Mouse (Mus musculus): ENCODE results near the gene Nat8.
"Not testable (repeated sequence)": the region's sequence is repeated elsewhere in the genome, so short reads cannot be mapped to it uniquely, and the experiment has no call there.

The Nat8 gene

DNA sequence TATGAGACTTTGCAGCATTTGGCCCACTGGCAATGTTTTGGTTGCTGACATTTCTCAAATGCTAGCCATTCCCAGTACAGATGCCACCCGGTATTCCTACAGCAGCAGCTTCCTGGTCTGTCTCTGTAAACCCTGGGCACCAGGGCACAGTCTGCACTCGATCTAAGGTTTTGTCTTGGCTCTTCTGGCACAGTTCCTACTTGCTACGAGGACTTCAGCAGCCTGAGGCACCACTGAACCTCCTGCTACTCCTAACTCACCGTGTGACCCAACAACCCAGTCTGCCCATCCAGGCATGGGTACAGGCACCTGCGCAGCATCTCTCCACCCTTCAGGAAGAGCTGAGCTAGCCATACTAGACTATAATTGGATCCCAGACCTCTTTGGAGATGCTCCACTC, 4.2 kb upstream of the Nat8 start:
- DNase-seq (ENCODE audit: low read depth) = not testable (repeated sequence)

DNA sequence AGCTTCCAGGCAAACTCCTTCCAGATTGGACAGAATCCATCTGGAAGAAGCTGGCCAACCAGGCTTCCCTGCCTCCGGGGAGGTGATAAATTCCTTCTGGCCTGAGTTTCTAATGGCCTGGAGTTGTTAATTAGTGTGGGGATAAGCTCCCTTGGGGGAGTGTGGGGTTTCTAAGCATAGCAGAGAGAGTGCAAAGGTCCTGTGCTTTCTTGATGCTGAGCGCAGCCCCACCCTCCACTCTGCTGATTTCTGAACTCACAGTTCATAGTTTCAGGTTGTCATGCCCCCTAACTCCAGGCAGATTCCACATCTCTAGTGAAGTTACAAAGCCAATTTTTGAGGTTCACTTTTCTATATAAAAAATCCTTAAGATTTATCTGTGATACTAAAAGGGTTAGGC, 3.2 kb upstream of the Nat8 start:
- not testable (repeated sequence) for DNase-seq (ENCODE audit: low read depth)

DNA sequence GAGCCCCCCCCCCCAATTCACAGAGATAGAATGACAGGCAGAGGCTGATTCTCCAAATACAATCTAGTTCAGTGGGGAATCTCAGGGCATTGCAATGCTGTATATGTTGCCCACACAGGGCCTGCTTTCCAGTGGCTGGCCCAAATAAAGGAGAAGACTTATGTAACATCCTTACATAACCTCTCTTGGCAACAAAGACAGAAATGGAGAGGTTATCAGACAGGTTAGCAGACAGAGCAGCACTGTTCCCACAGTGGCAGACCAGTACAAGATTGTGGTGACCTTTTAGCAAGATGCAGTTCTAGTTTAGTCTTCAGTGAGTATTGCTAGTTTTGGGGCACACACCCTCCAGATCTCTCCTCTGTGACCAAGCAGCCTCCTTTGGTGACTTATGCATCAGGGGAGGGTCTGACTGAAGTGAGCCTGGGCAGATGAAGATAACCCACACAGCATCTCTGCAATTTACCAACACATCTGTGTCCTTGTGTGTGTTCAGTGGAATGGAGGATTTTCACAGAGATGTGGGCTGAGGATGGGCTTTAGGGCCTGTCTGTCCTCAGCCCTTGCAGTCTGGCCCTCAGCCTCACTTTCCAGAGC, 2.7 kb upstream of the Nat8 start:
- not testable (repeated sequence) for DNase-seq (ENCODE audit: low read depth)

DNA sequence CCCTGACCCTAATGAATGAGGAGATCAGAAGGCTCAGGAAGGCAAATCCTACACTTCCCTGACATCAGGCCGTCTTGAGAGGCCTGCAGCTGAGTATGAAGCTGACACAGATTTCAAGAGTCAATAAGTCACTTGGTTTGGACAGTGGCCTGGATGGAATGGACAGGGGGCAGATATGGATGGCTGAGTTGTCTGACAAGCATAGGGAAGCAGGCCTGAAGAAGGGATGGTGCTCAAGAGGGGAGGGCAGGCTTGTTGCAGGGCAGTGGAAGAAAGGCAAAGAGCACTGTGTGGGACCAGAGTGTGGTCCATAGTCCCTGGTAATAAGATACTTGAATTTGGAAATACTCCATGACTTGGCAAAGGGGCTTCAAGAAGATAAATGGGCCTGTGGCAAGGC, 2.4 kb downstream of the Nat8 start:
- DNase-seq (ENCODE audit: low read depth) = no peak

DNA sequence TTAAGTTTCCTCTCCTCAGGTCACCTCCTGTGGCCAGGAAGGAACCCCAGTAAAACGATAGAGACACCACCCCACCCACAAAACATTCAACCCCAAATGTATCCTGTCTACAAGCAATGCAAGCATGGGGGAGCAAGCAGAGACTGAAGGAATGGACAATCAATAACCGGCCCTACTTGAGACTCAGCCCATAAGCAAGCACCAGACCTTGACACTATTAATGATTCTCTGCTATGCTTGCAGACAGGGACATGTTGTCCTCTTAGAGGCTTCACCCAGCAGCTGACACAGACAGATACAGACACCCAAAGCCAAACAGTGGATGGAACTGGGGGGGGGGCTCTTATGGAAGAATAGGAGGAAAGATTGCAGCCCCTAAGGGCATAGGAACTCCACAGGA, 6.0 kb downstream of the Nat8 start:
- no peak for DNase-seq (ENCODE audit: low read depth)

DNA sequence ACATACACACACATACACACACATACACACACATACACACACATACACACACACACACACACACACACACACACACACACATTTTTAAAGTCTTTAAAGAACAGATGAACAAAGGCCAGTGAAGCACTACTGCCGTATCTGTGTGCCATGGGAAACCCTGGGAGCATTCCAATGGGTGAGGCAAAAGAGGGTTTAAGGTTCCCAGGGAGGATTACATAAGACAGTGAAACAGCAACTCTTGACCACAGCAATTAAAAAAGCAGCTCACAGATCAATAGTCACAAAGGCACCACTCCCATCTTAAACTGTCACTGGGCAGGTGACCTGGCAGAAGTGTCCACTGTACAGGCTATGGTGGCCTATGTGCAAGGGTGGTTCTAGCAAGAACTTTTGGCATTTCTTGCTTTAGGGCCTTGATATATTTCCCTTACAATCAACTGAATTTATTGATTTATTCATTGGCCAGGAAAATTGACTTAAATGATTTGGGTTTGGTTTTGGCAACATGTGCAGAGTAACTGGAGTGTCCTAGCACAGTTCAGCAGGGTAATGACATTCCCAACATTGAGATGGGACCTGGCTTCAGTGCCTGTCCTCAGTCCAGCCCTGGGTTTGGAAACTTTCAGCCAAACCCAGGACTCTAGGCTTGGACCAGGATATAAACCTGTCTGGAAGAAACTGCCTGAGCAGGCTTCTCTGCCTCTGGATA, 8.3 kb downstream of the Nat8 start:
- DNase-seq (ENCODE audit: low read depth) = no peak

DNA sequence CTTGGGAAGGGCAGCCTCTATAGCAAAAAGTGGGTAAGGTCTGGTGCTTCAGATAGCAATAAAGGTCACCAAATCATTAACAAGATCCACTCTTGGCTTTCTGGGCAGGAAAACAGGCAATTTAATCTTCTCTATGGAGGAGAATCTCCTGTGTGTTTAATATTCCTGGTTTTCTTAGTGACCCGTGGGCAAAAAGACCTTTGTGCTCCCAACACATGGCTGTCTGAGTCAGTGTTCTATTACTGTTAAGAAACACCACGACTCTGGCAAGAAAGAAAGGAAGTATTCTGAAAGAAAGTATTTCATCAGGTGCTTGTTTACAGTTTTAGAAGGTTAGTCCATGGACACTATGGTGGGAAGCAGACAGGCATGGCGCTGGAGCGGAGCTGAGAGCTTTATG, 9.6 kb downstream of the Nat8 start:
- DNase-seq (ENCODE audit: low read depth) = no peak

DNA sequence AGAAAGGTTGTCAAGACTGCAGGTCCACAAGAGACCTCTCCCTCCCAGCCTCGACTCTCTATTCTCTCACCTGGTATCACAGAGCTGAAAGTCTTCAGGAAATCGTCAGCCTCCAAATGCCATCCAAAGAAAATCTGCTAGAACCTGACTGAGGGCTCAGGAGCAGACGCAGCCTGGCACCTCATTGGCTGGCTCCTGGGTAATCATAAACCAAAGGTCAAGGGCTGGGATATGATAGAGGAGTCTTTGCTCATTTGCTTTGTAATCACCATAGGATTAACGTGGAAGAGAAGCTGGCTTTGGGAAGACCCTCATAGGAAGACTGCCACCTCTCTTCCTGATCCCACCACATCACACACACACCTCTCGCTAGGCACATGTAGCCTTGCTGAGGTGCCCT, 11.0 kb downstream of the Nat8 start, which contains the start of the genes Nat8f6 and Nat8f5:
Gene Nat8f6 (minus strand): TSS at position 118 of the 400 bp plus-strand sequence.
Gene Nat8f5 (minus strand): TSS at position 136 of the 400 bp plus-strand sequence.
- no peak for DNase-seq (ENCODE audit: low read depth)

DNA sequence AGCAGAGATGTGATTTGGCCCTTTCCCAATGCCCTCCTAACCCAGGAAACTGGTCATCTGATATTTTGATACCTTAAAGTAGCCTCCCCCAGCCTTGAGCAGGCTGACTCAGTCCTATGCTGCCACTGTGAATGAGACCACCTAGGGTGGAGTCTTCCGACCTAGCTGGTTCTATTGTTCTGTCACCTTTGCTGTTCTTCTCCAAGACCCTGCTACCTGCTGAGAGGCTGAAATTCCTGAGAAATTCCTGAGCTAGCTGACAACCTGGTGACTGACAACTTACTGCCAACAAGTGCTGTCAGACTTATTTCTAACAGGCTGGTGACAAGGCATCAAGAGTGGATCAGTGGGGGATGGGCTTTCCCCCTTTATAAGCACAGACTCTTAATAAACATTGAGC, 13.5 kb downstream of the Nat8 start:
- DNase-seq (ENCODE audit: low read depth) = no peak

DNA sequence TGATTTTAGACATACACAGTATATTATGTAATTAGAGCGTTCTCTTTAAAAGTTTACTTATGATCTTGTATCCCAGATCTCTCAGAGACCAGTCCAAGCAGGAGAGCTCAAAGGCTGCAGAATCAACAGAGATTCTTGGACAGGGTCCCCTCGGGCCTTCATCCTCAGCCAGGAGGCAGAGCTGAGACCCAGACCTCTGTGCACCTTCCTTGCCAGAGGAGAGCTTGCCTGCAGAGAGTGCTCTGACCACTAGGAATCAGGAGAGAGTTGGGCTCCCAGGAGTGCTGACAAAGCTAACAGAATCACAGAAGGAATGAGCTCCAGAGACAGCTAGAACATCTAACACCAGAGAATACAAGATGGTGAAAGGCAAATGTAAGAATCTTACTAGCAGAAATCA, 18.5 kb downstream of the Nat8 start:
- DNase-seq (ENCODE audit: low read depth) = no peak

DNA sequence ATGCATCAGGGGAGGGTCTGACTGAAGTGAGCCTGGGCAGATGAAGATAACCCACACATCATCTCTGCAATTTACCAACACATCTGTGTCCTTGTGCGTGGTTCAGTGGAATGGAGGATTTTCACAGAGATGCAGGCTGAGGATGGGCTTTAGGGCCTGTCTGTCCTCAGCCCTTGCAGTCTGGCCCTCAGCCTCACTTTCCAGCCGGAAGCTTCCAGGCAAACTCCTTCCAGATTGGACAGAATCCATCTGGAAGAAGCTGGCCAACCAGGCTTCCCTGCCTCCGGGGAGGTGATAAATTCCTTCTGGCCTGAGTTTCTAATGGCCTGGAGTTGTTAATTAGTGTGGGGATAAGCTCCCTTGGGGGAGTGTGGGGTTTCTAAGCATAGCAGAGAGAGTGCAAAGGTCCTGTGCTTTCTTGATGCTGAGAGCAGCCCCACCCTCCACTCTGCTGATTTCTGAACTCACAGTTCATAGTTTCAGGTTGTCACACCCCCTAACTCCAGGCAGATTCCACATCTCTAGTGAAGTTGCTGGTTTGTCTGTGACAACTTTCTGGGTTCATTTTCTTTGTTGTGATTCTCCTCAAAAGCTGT, 20.8 kb downstream of the Nat8 start:
- not testable (repeated sequence) for DNase-seq (ENCODE audit: low read depth)

DNA sequence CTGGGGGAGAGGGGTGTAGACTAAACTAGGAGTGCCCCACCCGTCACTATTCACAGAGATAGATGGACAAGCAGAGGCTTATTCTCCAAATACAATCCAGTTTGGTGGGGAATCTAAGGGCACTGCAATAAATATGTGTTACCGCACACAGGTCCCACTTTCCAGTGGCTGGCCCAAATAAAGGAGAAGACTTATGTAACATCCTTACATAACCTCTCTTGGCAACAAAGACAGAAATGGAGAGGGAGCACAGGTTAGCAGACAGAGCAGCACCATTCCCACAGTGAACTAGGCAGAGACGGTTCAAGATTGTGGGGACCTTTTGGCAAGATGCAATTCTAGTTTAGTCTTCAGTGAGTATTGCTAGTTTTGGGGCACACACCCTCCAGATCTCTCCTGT, 21.4 kb downstream of the Nat8 start:
- not testable (repeated sequence) for DNase-seq (ENCODE audit: low read depth)

DNA sequence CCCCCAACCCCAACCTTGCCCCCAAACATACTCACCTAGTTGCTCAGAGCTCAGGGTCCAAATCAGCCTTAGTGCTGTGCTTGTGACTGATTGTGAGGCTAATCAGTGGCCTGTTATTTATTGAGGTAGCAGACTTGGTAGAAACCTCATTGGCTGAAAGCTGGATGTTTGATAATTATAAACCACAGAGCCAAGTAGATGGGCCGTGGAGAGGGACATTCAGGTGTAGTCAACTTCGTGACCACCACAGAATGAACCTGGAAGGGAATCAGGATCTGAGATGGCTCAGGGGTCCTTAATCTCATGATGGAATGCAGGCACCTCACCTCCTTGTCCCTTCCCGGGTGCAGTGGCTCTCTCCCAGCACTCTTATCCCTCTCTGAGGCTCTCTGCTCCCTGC, 22.1 kb downstream of the Nat8 start:
- not testable (repeated sequence) for DNase-seq (ENCODE audit: low read depth)

DNA sequence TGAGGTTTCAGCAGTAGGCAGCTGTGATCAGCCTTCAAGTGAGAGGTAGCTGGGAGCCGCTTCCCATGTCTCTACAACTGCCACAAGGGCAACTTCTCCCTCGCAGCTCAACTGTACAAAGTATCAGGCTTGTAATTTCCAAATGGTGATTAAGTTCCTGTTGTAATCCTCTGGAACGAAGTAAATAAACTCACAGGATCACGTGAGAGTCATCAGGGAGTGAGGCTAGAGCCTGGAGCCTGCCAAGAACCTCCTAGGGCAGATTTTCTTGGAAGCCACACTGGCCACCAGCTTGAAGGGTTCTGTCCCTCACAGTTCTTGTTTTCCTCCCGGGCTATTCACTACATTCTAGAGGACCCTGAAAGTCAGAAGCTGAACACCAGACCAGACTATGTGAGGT, 28.7 kb downstream of the Nat8 start:
- DNase-seq (ENCODE audit: low read depth) = not testable (repeated sequence)

Measured in fibroblast of lung, adult 2 months (primary cell).